Mouse (Mus musculus) myocyte (in vitro differentiated cells): ENCODE measurements around the gene Tmem127. TPM values are rescaled to one million over a fixed set of nuclear protein-coding genes. Genes with fewer than 3 reads are reported as not detected.

Experiments
- H3K27me3 ChIP-seq: one replicate; pipeline ENCODE4 v1.6.1; 2011; ENCODE audit not compliant: control insufficient read depth, insufficient read depth, insufficient read length
- H3K36me3 ChIP-seq: one replicate; pipeline ENCODE4 v1.6.1; 2011; ENCODE audit not compliant: control insufficient read depth, insufficient read depth
- H3K4me2 ChIP-seq: one replicate; pipeline ENCODE4 v1.6.1; 2011; ENCODE audit warnings: low read depth, control low read depth
- H3K4me3 ChIP-seq: one replicate; pipeline ENCODE4 v1.5.1; 2011; ENCODE audit warnings: mild to moderate bottlenecking, control low read depth, moderate library complexity
- H3K79me2 ChIP-seq: one replicate; pipeline ENCODE4 v1.6.1; 2011; ENCODE audit not compliant: control insufficient read depth, insufficient read depth
- H3ac ChIP-seq: one replicate; pipeline ENCODE4 v1.6.1; 2011; ENCODE audit not compliant: control insufficient read depth, insufficient read length
- CEBPB ChIP-seq: IDR thresholded peaks from 2 replicates; pipeline ENCODE4 v1.6.1; 2011; ENCODE audit warnings: mild to moderate bottlenecking, moderate library complexity; ENCODE audit not compliant: poor library complexity, insufficient read depth, severe bottlenecking
- E2F4 ChIP-seq: IDR thresholded peaks from one replicate; pipeline ENCODE4 v1.6.1; 2011; ENCODE audit warnings: mild to moderate bottlenecking, control low read depth, moderate library complexity; ENCODE audit not compliant: insufficient read depth
- MAX ChIP-seq: IDR thresholded peaks from one replicate; pipeline ENCODE4 v1.6.1; 2011; ENCODE audit warnings: low read depth, mild to moderate bottlenecking, control low read depth
- MYOD1 ChIP-seq, 3 experiments: IDR thresholded peaks; one replicate each; pipeline ENCODE4 v1.6.1; 2011; ENCODE audit warnings: control low read depth in 2 of 3, low read depth in 2 of 3, mild to moderate bottlenecking in 2 of 3, moderate library complexity in 1 of 3; ENCODE audit not compliant: insufficient read length in 2 of 3, control insufficient read depth in 1 of 3
- MYOG ChIP-seq, 3 experiments: IDR thresholded peaks; one replicate each; pipeline ENCODE4 v1.6.1; 2011; ENCODE audit warnings: control low read depth in 2 of 3, low read depth in 2 of 3, mild to moderate bottlenecking in 2 of 3; ENCODE audit not compliant: insufficient read length in 2 of 3, control insufficient read depth in 1 of 3, insufficient read depth in 1 of 3
- POLR2A ChIP-seq: IDR thresholded peaks from one replicate; pipeline ENCODE4 v1.6.1; 2011; ENCODE audit warnings: low read depth, mild to moderate bottlenecking, control low read depth, moderate library complexity; ENCODE audit not compliant: insufficient read length
- POLR2AphosphoS2 ChIP-seq: IDR thresholded peaks from one replicate; pipeline ENCODE4 v1.6.1; 2011; ENCODE audit warnings: low read depth, control low read depth; ENCODE audit not compliant: insufficient read length
- REST ChIP-seq: IDR thresholded peaks from one replicate; pipeline ENCODE4 v1.6.1; 2011; ENCODE audit warnings: mild to moderate bottlenecking, control low read depth, moderate library complexity; ENCODE audit not compliant: insufficient read depth, insufficient read length
- SRF ChIP-seq: IDR thresholded peaks from one replicate; pipeline ENCODE4 v1.6.1; 2011; ENCODE audit warnings: low read depth; ENCODE audit not compliant: control insufficient read depth, insufficient read length
- TCF12 ChIP-seq: IDR thresholded peaks from one replicate; pipeline ENCODE4 v1.6.1; 2011; ENCODE audit warnings: mild to moderate bottlenecking, control low read depth; ENCODE audit not compliant: poor library complexity, insufficient read depth, severe bottlenecking
- TCF3 ChIP-seq: IDR thresholded peaks from one replicate; pipeline ENCODE4 v1.6.1; 2011; ENCODE audit warnings: low read depth, control low read depth; ENCODE audit not compliant: insufficient read length
- USF1 ChIP-seq: IDR thresholded peaks from one replicate; pipeline ENCODE4 v1.6.1; 2011; ENCODE audit warnings: low read depth, mild to moderate bottlenecking, control low read depth, moderate library complexity
- polyA plus RNA-seq: library from polyadenylated mRNA; unstranded; fragments of >200 nt; fragmentation: generic; extraction: Trizol; gene quantifications from one replicate; pipeline ENCODE4 v1.2.1, GENCODE M21; 2012; ENCODE audit warnings: missing spikeins

The Tmem127 gene
- polyA plus RNA-seq, 1 experiment: 23.0 TPM

GRCm38 (mm10) chr2:127278162-127278561 is 30.5 kb downstream of the Tmem127 start:
- H3K79me2 ChIP-seq: peaks cover 89% of the 10 kb centered on the region
- H3K27me3 ChIP-seq: no peaks in the 10 kb centered on the region
- TF ChIP-seq MAX (no peak), MYOG (IDR thresholded peaks at IDR 0.05; ENCODE audit: control insufficient read depth in 1 of 3, insufficient read depth in 1 of 3, insufficient read length in 2 of 3, low read depth in 2 of 3) (no peak), POLR2AphosphoS2 (no peak), CEBPB (no peak), USF1 (no peak), MYOD1 (IDR thresholded peaks at IDR 0.05; ENCODE audit: control insufficient read depth in 1 of 3, insufficient read length in 2 of 3, low read depth in 2 of 3) (no peak)
- no peak overlapping the region for H3K4me3 ChIP-seq
- no peak overlapping the region for H3ac ChIP-seq
- no peak overlapping the region for H3K4me2 ChIP-seq
- no peaks in the 10 kb centered on the region for H3K36me3 ChIP-seq

- Histone ChIP-seq H3K4me2 (no peak overlapping the region), H3K4me3 (no peak overlapping the region), H3ac (no peak overlapping the region), H3K79me2 (no peaks in the 10 kb centered on the region), H3K36me3 (peaks cover 30% of the 10 kb centered on the region), H3K27me3 (no peaks in the 10 kb centered on the region)
- TF ChIP-seq USF1 (no peak), MYOG (IDR thresholded peaks at IDR 0.05; ENCODE audit: control insufficient read depth in 1 of 3, insufficient read depth in 1 of 3, insufficient read length in 2 of 3, low read depth in 2 of 3) (no peak), TCF12 (no peak), E2F4 (no peak), REST (no peak), SRF (no peak), TCF3 (no peak), POLR2AphosphoS2 (no peak), MAX (no peak)
Observed at GRCm38 (mm10) chr2:127292250-127292649, 44.5 kb downstream of the Tmem127 start.

GRCm38 (mm10) chr2:127297001-127297805 is 49.5 kb downstream of the Tmem127 start:
- TF ChIP-seq POLR2AphosphoS2 (no peak), E2F4 (no peak)
- no peak overlapping the region for H3K4me3 ChIP-seq
- H3K4me2 ChIP-seq: no peak overlapping the region
- no peaks in the 10 kb centered on the region for H3K27me3 ChIP-seq
- H3K79me2 ChIP-seq: no peaks in the 10 kb centered on the region
- H3ac ChIP-seq: no peak overlapping the region
- peaks cover 39% of the 10 kb centered on the region for H3K36me3 ChIP-seq

GRCm38 (mm10) chr2:127298056-127298455 is 50.3 kb downstream of the Tmem127 start:
- H3K4me3 ChIP-seq: no peak overlapping the region
- no peak overlapping the region for H3ac ChIP-seq
- no peaks in the 10 kb centered on the region for H3K79me2 ChIP-seq
- H3K4me2 ChIP-seq: no peak overlapping the region
- TF ChIP-seq MYOD1 (IDR thresholded peaks at IDR 0.05; ENCODE audit: control insufficient read depth in 1 of 3, insufficient read length in 2 of 3, low read depth in 2 of 3): no peak
- TF ChIP-seq MAX: no peak
- no peak for TF ChIP-seq SRF
- TF ChIP-seq POLR2AphosphoS2: no peak
- no peak for TF ChIP-seq REST
- TF ChIP-seq TCF12: no peak
- no peak for TF ChIP-seq CEBPB
- TF ChIP-seq POLR2A: no peak
- TF ChIP-seq MYOG (IDR thresholded peaks at IDR 0.05; ENCODE audit: control insufficient read depth in 1 of 3, insufficient read depth in 1 of 3, insufficient read length in 2 of 3, low read depth in 2 of 3): no peak
- TF ChIP-seq TCF3: no peak
- TF ChIP-seq E2F4: no peak
- no peak for TF ChIP-seq USF1
- H3K27me3 ChIP-seq: no peaks in the 10 kb centered on the region
- H3K36me3 ChIP-seq: peaks cover 39% of the 10 kb centered on the region

- Histone ChIP-seq H3K4me3 (no peak overlapping the region), H3K27me3 (no peaks in the 10 kb centered on the region), H3K4me2 (no peak overlapping the region), H3ac (no peak overlapping the region), H3K79me2 (no peaks in the 10 kb centered on the region), H3K36me3 (peaks cover 32% of the 10 kb centered on the region)
- TF ChIP-seq MYOD1 (IDR thresholded peaks at IDR 0.05; ENCODE audit: control insufficient read depth in 1 of 3, insufficient read length in 2 of 3, low read depth in 2 of 3) (no peak), SRF (no peak), USF1 (no peak), TCF12 (no peak), POLR2A (no peak), CEBPB (no peak), POLR2AphosphoS2 (no peak), TCF3 (no peak), MAX (no peak), MYOG (IDR thresholded peaks at IDR 0.05; ENCODE audit: control insufficient read depth in 1 of 3, insufficient read depth in 1 of 3, insufficient read length in 2 of 3, low read depth in 2 of 3) (no peak), REST (no peak), E2F4 (no peak)
Observed at GRCm38 (mm10) chr2:127300701-127301100, 53.0 kb downstream of the Tmem127 start.
